Mouse (Mus musculus): ENCODE measurements around the gene Fbxl4.

Gene Fbxl4

DNA sequence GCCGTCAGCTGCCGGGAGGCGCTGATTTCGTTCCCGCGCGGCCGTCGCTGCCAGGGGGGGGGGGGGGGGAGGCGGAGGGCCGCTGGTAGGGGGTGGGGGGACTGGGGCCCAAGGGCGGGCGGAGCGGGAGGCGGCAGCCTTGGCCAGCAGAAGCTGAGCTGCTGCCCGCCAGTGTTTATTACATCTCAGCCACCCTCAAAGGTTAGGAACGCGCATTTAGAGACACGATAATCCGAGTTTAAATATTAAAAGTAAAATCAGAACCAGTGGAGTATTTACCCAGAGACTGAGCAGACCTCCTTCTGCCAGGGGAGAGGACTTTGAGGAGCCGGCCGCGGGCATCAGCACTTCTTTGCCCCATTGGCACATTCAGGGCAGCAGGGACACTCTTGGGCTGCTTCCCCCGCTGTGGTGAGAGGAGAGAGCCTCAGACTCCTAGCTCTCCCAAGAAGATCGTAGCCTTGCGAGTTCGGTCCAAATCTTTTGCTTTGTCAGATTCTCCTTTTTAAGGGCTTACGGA is 120.4 kb downstream of the Fbxl4 start:
- peak; percentile 41 for DNase-seq

DNA sequence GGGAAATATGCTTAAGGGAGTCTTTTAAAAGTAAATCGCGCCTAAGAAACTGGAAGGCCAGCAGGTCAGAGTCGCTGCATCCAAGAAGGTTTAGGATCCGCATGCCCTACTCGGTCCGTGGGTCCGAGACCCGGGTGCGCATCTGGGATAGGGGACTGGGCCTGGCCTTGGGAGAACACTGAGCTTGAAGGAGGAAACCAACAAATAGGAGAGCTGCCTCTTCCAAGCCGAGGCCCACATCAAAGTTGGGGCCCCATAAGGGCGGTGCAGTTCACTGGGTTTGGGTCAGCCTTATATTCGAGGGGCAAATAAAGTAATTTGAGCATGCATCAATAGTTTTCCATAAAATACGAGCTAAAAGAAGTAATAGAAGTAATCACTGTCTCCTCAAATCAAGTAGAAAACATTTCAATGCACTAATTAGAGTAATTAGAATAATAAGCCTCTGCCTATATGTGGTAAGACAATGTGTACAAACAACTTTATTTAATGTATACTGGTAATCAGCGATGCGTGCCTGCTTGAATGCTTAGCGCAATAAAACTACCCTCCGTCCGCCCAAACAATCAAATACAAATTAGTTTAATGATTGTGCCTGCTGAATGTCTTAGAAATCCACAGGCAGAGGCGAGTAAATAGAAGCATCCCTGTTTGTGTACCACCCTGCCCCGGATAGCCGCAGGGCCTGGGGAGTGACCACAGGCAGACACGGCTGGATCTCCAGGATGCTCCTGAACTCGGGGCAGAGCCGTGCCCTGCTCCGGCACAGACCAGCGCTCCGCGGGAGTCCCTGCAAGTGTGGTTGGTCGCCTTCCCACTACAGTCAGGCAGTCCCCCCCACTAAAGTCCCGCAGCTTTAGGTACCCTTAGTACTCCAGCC is 121.4 kb downstream of the Fbxl4 start:
- peak; percentile 21 for DNase-seq

DNA sequence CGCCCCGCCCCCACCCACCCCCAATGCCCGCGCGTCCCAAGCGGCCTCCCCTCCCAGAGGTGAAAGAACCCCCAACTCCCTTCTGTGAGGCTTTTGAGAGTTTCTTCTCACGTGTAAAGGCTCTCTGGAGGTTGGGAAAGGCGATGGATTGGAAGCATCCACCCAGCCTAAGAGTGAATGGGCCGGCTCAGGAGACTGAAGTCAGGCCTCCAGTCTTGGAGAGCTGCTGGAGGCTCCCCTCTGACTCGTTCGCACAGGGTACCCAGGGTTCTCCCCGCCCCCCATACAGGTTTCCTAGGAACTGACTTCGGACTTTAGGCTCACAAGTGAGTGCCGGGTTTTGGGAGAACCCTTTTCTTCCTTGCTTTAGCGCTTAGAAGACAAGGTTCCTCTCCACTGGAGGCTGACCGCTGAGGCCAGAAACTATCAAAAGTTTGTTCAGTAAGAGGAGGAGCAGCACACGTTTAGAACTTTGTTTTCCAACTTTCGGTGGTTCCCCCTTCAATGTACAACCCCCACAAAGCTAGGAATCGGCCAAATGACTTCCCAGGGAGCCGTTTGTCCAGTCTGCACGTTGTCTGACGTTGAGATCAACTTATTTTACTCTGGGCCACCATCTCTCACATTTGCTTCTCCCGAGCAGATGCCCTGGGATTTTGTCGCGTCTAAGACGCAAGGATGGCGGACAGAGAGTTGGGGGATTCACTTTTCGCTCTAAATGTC is 122.2 kb downstream of the Fbxl4 start:
- peak; percentile 15 for DNase-seq

DNA sequence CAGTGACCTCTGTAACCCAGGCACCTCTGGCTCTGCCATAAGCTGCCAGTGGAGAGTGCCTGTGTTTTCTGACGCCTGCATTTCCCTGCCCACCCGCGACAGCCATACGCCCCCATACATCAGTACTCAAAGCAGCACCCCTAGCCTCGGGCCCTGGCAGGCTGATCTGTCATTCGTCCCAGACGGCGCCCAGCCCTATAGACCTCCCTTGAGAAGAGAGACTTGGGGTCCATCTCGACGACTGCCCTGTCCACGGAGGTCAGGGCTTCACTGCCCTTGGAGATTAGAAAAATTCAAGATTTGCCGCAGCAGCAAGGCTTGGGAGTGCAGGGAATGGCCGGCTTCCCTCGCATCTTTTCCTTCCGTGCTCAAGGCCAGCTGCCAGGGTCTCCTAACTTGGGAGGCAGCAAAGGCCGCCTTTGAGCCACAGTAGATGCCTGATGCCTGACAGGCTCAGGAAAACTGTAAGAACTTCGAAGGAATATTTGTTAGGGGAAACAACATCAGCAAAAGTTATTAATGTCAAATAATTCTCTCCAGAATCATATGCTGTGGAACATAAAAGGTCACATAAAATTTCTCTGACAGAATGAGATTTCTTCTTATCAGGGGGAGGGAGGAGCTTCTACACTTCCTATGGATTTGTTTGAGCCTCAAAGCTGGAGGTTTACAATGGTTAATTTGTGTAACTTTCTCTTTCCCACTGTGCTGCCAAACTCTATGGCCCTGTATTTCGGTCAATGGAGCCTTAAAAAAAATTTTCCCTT is 122.9 kb downstream of the Fbxl4 start:
- no peak for DNase-seq

DNA sequence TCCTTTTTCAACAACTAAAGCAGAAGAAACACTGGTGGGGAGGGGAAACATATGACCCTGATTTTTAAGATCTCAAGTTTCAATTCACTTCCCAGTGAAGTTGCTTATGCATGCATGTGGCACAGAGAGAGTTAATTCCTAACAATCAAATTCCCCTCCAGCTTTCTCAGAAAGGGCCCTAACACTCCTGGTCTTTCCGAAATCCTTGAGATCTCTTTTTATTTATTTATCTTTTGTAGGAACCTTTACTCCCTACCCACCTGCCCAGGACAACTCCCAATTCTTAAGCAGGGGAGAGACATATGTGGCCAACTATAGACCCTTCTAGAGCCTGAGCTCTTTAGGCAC is 123.5 kb downstream of the Fbxl4 start:
- no peak for DNase-seq

DNA sequence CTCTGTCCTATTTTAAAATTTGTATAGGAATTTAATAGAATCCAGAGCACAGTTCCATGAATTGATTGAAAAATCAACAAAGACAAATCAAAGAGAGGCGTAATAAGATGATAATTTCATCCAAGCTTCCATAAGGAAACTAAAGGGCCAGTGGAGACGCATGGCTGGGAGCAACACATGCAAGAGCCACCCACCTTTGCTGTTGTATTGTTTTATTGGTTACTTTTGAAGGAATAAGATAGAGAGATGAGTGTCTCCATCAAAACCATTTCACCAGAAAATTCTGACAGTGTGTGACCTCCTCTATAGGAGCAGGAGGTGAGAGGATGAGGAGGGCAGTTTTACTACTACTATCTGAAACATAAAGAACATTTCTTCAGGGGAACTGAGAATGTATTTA is 124.8 kb downstream of the Fbxl4 start:
- DNase-seq = no peak

DNA sequence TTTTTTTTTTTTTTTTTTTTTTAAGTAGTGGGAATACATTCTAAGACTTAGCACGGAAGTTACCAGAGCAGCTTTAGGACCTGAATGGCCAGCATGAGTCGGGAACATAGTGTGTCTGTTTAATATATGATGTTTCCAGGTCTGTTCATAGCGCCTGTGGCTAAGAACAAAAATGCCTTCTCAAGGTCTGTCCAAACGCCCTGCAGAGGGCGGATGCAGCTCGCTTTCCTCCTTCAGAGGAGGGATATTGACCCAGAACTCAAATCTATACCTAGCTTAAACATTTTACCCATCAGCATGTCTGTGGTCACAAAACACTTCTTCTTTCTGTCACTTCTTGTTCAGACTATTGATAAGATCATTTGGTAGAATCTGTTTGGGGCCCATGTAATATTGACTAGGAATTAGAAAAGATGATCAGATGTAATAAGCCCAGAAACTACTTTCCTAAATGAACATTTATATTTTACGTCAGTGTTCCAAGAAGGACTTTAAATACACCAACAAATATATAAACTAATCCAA is 125.5 kb downstream of the Fbxl4 start:
- DNase-seq = peak; percentile 20

DNA sequence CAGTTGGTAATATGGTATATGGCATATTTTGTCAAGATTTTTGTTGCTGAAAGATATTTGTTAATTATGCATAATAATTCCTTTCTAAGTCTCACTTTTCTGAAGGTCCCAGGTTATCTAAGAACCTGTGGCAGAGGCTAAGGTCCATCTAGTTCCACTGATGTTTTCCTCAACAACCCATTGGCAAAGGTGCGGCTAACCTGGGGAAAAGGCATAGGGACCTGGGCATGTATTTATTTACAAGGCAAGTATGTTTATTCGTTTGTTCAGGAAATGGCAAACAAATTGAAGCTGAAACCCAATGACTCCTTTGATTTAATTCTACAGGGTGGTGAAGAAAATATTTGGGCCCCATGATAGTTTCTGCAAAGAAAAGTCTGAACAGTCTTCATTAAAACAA is 126.2 kb downstream of the Fbxl4 start:
- DNase-seq = no peak

Measured in right cerebral cortex, postnatal 14 days (tissue).